Mouse (Mus musculus) MEL (cell line): ENCODE measurements around the gene Erf. TPM values are rescaled to one million over a fixed set of nuclear protein-coding genes. Genes with fewer than 3 reads are reported as not detected.

Experiments used
- DNase-seq: peaks from one replicate; pipeline ENCODE4 v3.0.0; 2011; ENCODE audit warnings: low read depth, low spot score
- H3K27ac ChIP-seq: 2 replicates; pipeline ENCODE4 v1.5.1; 2012; ENCODE audit warnings: low read depth, mild to moderate bottlenecking, control low read depth, low read length, moderate library complexity; ENCODE audit not compliant: control insufficient read depth
- H3K27me3 ChIP-seq, 2 experiments: fragments of 150-350 bp in 1 of 2; sonication (generic) in 1 of 2; 2 replicates each; pipeline ENCODE4 v1.6.1; 2012; ENCODE audit warnings: low read length in 2 of 2, mild to moderate bottlenecking in 2 of 2, improper control_type of control experiment in 1 of 2, moderate library complexity in 1 of 2; ENCODE audit not compliant: insufficient read depth in 2 of 2, control insufficient read depth in 1 of 2
- H3K36me3 ChIP-seq, 2 experiments: 2 replicates each; pipeline ENCODE4 v1.6.1; 2012 to 2014; ENCODE audit warnings: low read length in 2 of 2, improper control_type of control experiment in 1 of 2, inconsistent platforms in 1 of 2, mild to moderate bottlenecking in 1 of 2; ENCODE audit not compliant: insufficient read depth in 2 of 2, control insufficient read depth in 1 of 2
- H3K4me1 ChIP-seq, 2 experiments: fragments of 150-350 bp in 1 of 2; sonication (generic) in 1 of 2; 2 replicates each; pipeline ENCODE4 v1.6.1; 2012; ENCODE audit warnings: low read length in 2 of 2, improper control_type of control experiment in 1 of 2, mild to moderate bottlenecking in 1 of 2; ENCODE audit not compliant: insufficient read depth in 2 of 2, control insufficient read depth in 1 of 2
- H3K4me3 ChIP-seq, 2 experiments: fragments of 150-350 bp in 1 of 2; sonication (generic) in 1 of 2; 2 replicates each; pipeline ENCODE4 v1.5.1; 2012; ENCODE audit warnings: low read depth in 2 of 2, low read length in 2 of 2, mild to moderate bottlenecking in 2 of 2, moderate library complexity in 2 of 2, control low read depth in 1 of 2, improper control_type of control experiment in 1 of 2; ENCODE audit not compliant: control insufficient read depth in 1 of 2, insufficient read depth in 1 of 2
- H3K79me2 ChIP-seq: 2 replicates; pipeline ENCODE4 v1.6.1; 2012; ENCODE audit warnings: mild to moderate bottlenecking, low read length, moderate library complexity; ENCODE audit not compliant: control insufficient read depth, poor library complexity, insufficient read depth
- H3K9ac ChIP-seq: 2 replicates; pipeline ENCODE4 v1.6.1; 2012; ENCODE audit warnings: low read depth, mild to moderate bottlenecking, control low read depth, low read length, moderate library complexity; ENCODE audit not compliant: control insufficient read depth, poor library complexity, severe bottlenecking
- H3K9me3 ChIP-seq: fragments of 150-350 bp; sonication (generic); replicated peaks from 2 replicates; pipeline ENCODE4 v1.6.1; 2012; ENCODE audit warnings: mild to moderate bottlenecking, low read length, improper control_type of control experiment, moderate library complexity; ENCODE audit not compliant: insufficient read depth
- BHLHE40 ChIP-seq: IDR thresholded peaks from 2 replicates; pipeline ENCODE4 v1.6.1; 2012; ENCODE audit warnings: low read depth, mild to moderate bottlenecking, inconsistent platforms, low read length, improper control_type of control experiment, borderline replicate concordance
- CHD1 ChIP-seq: IDR thresholded peaks from 2 replicates; pipeline ENCODE4 v1.6.1; 2012; ENCODE audit warnings: low read depth, mild to moderate bottlenecking, inconsistent platforms, low read length, improper control_type of control experiment
- CHD2 ChIP-seq: IDR thresholded peaks from 2 replicates; pipeline ENCODE4 v1.6.1; 2011; ENCODE audit warnings: low read length, improper control_type of control experiment
- CTCF ChIP-seq, 3 experiments: IDR thresholded peaks in 2 of 3; conservative IDR thresholded peaks in 1 of 3; 2 replicates each; pipeline ENCODE4 v1.5.1; 2011 to 2012; ENCODE audit warnings: low read length in 3 of 3, low read depth in 2 of 3, mild to moderate bottlenecking in 2 of 3, improper control_type of control experiment in 1 of 3, inconsistent platforms in 1 of 3, mixed read lengths in 1 of 3, moderate library complexity in 1 of 3; ENCODE audit not compliant: control insufficient read depth in 1 of 3, insufficient read depth in 1 of 3, poor library complexity in 1 of 3, severe bottlenecking in 1 of 3
- E2F4 ChIP-seq: IDR thresholded peaks from 2 replicates; pipeline ENCODE4 v1.6.1; 2011; ENCODE audit warnings: low read depth, low read length, improper control_type of control experiment, borderline replicate concordance
- ELF1 ChIP-seq: IDR thresholded peaks from 2 replicates; pipeline ENCODE4 v1.6.1; 2014; ENCODE audit warnings: low read depth, mild to moderate bottlenecking, inconsistent platforms, low read length, improper control_type of control experiment, moderate library complexity
- EP300 ChIP-seq, 2 experiments: IDR thresholded peaks; 2 replicates each; pipeline ENCODE4 v1.6.1; 2011; ENCODE audit warnings: improper control_type of control experiment in 2 of 2, low read length in 2 of 2, low read depth in 1 of 2, mild to moderate bottlenecking in 1 of 2
- ETS1 ChIP-seq: IDR thresholded peaks from 2 replicates; pipeline ENCODE4 v1.6.1; 2012; ENCODE audit warnings: low read depth, mild to moderate bottlenecking, inconsistent platforms, low read length, improper control_type of control experiment, moderate library complexity
- GABPA ChIP-seq: IDR thresholded peaks from 2 replicates; pipeline ENCODE4 v1.6.1; 2012; ENCODE audit warnings: low read depth, mild to moderate bottlenecking, inconsistent platforms, low read length, improper control_type of control experiment, moderate library complexity
- GATA1 ChIP-seq: IDR thresholded peaks from 2 replicates; pipeline ENCODE4 v1.6.1; 2011; ENCODE audit warnings: low read depth, low read length, improper control_type of control experiment
- HCFC1 ChIP-seq: IDR thresholded peaks from 2 replicates; pipeline ENCODE4 v1.6.1; 2012; ENCODE audit warnings: low read depth, mild to moderate bottlenecking, inconsistent platforms, low read length, improper control_type of control experiment, moderate library complexity
- JUND ChIP-seq: IDR thresholded peaks from 2 replicates; pipeline ENCODE4 v1.6.1; 2011; ENCODE audit warnings: low read depth, mild to moderate bottlenecking, improper control_type of control experiment, low read length
- KAT2A ChIP-seq: conservative IDR thresholded peaks from 2 replicates; pipeline ENCODE4 v1.6.1; 2012; ENCODE audit warnings: low read depth, low read length, improper control_type of control experiment, inconsistent platforms
- MAFK ChIP-seq: IDR thresholded peaks from 2 replicates; pipeline ENCODE4 v1.6.1; 2011; ENCODE audit warnings: low read depth, mild to moderate bottlenecking, low read length, improper control_type of control experiment, borderline replicate concordance
- MAX ChIP-seq: IDR thresholded peaks from 2 replicates; pipeline ENCODE4 v1.6.1; 2011; ENCODE audit warnings: low read length, improper control_type of control experiment
- MEF2A ChIP-seq: IDR thresholded peaks from 2 replicates; pipeline ENCODE4 v1.6.1; 2014; ENCODE audit warnings: low read depth, mild to moderate bottlenecking, inconsistent platforms, low read length, improper control_type of control experiment; ENCODE audit not compliant: poor library complexity, insufficient replicate concordance, severe bottlenecking; ENCODE audit errors: extremely low read depth
- MXI1 ChIP-seq: IDR thresholded peaks from 2 replicates; pipeline ENCODE4 v1.6.1; 2011; ENCODE audit warnings: mild to moderate bottlenecking, low read depth, low read length, improper control_type of control experiment
- MYB ChIP-seq: IDR thresholded peaks from 2 replicates; pipeline ENCODE4 v1.6.1; 2011; ENCODE audit warnings: mild to moderate bottlenecking, low read depth, low read length, improper control_type of control experiment
- MYC ChIP-seq: IDR thresholded peaks from 2 replicates; pipeline ENCODE4 v1.6.1; 2011; ENCODE audit warnings: low read depth, mild to moderate bottlenecking, low read length, improper control_type of control experiment, moderate library complexity
- NELFE ChIP-seq: IDR thresholded peaks from 2 replicates; pipeline ENCODE4 v1.6.1; 2011; ENCODE audit warnings: low read depth, low read length, improper control_type of control experiment
- NRF1 ChIP-seq: IDR thresholded peaks from 2 replicates; pipeline ENCODE4 v1.6.1; 2014; ENCODE audit warnings: low read depth, mild to moderate bottlenecking, inconsistent platforms, low read length, improper control_type of control experiment, moderate library complexity; ENCODE audit not compliant: poor library complexity, insufficient read depth, severe bottlenecking
- POLR2A ChIP-seq, 2 experiments: IDR thresholded peaks; 2 replicates each; pipeline ENCODE4 v1.6.1; 2011 to 2012; ENCODE audit warnings: low read length in 2 of 2, mild to moderate bottlenecking in 2 of 2, control low read depth in 1 of 2, improper control_type of control experiment in 1 of 2, low read depth in 1 of 2, moderate library complexity in 1 of 2; ENCODE audit not compliant: control insufficient read depth in 1 of 2, insufficient read depth in 1 of 2, poor library complexity in 1 of 2
- POLR2AphosphoS2 ChIP-seq: IDR thresholded peaks from 2 replicates; pipeline ENCODE4 v1.6.1; 2011; ENCODE audit warnings: low read length, improper control_type of control experiment
- POLR2AphosphoS5 ChIP-seq: IDR thresholded peaks from 2 replicates; pipeline ENCODE4 v1.6.1; 2012; ENCODE audit warnings: low read depth, borderline replicate concordance, mild to moderate bottlenecking, inconsistent platforms, low read length, moderate library complexity, mixed read lengths
- RAD21 ChIP-seq: IDR thresholded peaks from 2 replicates; pipeline ENCODE4 v1.6.1; 2011; ENCODE audit warnings: mild to moderate bottlenecking, low read depth, low read length, improper control_type of control experiment
- RCOR1 ChIP-seq: IDR thresholded peaks from 2 replicates; pipeline ENCODE4 v1.6.1; 2012; ENCODE audit warnings: low read depth, mild to moderate bottlenecking, inconsistent platforms, low read length, improper control_type of control experiment
- SIN3A ChIP-seq: IDR thresholded peaks from 2 replicates; pipeline ENCODE4 v1.6.1; 2012; ENCODE audit warnings: low read length, improper control_type of control experiment, inconsistent platforms
- SMC3 ChIP-seq: IDR thresholded peaks from 2 replicates; pipeline ENCODE4 v1.6.1; 2011; ENCODE audit warnings: low read depth, low read length, improper control_type of control experiment
- TAL1 ChIP-seq: IDR thresholded peaks from 2 replicates; pipeline ENCODE4 v1.6.1; 2012; ENCODE audit warnings: mild to moderate bottlenecking, inconsistent platforms, low read length, moderate library complexity, mixed read lengths
- TBP ChIP-seq: IDR thresholded peaks from 2 replicates; pipeline ENCODE4 v1.8.0; 2011; ENCODE audit warnings: low read depth, low read length, improper control_type of control experiment
- TCF12 ChIP-seq: IDR thresholded peaks from 2 replicates; pipeline ENCODE4 v1.6.1; 2014; ENCODE audit warnings: low read depth, mild to moderate bottlenecking, inconsistent platforms, low read length, improper control_type of control experiment, moderate library complexity
- USF2 ChIP-seq, 2 experiments: IDR thresholded peaks; 2 replicates each; pipeline ENCODE4 v1.6.1; 2011 to 2012; ENCODE audit warnings: improper control_type of control experiment in 2 of 2, low read length in 2 of 2, borderline replicate concordance in 1 of 2, inconsistent platforms in 1 of 2, low read depth in 1 of 2, mild to moderate bottlenecking in 1 of 2; ENCODE audit not compliant: insufficient read depth in 1 of 2
- ZC3H11A ChIP-seq: IDR thresholded peaks from 2 replicates; pipeline ENCODE4 v1.6.1; 2012; ENCODE audit warnings: low read depth, mild to moderate bottlenecking, inconsistent platforms, low read length, improper control_type of control experiment
- ZKSCAN1 ChIP-seq: IDR thresholded peaks from 2 replicates; pipeline ENCODE4 v1.6.1; 2012; ENCODE audit warnings: low read depth, mild to moderate bottlenecking, inconsistent platforms, low read length, improper control_type of control experiment, moderate library complexity
- ZMIZ1 ChIP-seq: IDR thresholded peaks from 2 replicates; pipeline ENCODE4 v1.6.1; 2012; ENCODE audit warnings: low read depth, mild to moderate bottlenecking, inconsistent platforms, low read length, improper control_type of control experiment, moderate library complexity
- ZNF384 ChIP-seq: IDR thresholded peaks from 2 replicates; pipeline ENCODE4 v1.6.1; 2012; ENCODE audit warnings: low read depth, mild to moderate bottlenecking, inconsistent platforms, low read length, improper control_type of control experiment
- polyA plus RNA-seq, 2 experiments: library from polyadenylated mRNA; stranded (reverse) in 1 of 2; unstranded in 1 of 2; fragments of >175 nt in 1 of 2; fragments of >200 nt in 1 of 2; gene quantifications; 2 replicates each; pipeline versions ENCODE4 v1.2.1 to v1.2.4; 2012; ENCODE audit warnings: low replicate concordance in 2 of 2, low read depth in 1 of 2; ENCODE audit not compliant: insufficient read length in 2 of 2, insufficient read depth in 1 of 2, missing spikeins in 1 of 2
- total RNA-seq: library from RNA; depleted of rRNA; stranded (reverse); fragments of 300-350 nt; gene quantifications from 2 replicates; pipeline ENCODE4 v1.2.3, GENCODE M21; 2012

The Erf gene
- total and polyA plus RNA-seq, 3 experiments: 24.6 to 33.2 TPM; not detected in 1

- Histone ChIP-seq H3K4me1 (peaks cover 3 to 9% of the 10 kb centered on the region in 2 experiments; a peak in 2 of 4 replicates), H3K9ac (peak overlapping the region; percentile 73), H3K79me2 (peaks cover 26% of the 10 kb centered on the region), H3K4me3 (peak overlapping the region; percentile 55 to 61), H3K9me3 (no peaks in the 10 kb centered on the region), H3K27ac (peak overlapping the region; percentile 97), H3K27me3 (no peaks in the 10 kb centered on the region), H3K36me3 (peaks cover 0 to 17% of the 10 kb centered on the region in 2 experiments; a peak in 2 of 4 replicates)
- peak; percentile 96 for DNase-seq
- TF ChIP-seq CTCF (IDR thresholded peaks at IDR 0.05 in 2 of 3, conservative IDR thresholded peaks at IDR 0.05 in 1 of 3; ENCODE audit: control insufficient read depth in 1 of 3, insufficient read depth in 1 of 3, low read depth in 2 of 3, low read length in 3 of 3, poor library complexity in 1 of 3, severe bottlenecking in 1 of 3): peak; percentile 22 to 80 (median 60); a peak in 5 of 6 replicates
- peak; percentile 82 for TF ChIP-seq MXI1
- TF ChIP-seq TCF12: peak; percentile 58
- peak; percentile 53; the same call in 1 of the 2 replicates for TF ChIP-seq MAX
- no peak for TF ChIP-seq E2F4
- peak; percentile 68 for TF ChIP-seq ZC3H11A
- TF ChIP-seq SMC3: peak; percentile 84
- TF ChIP-seq ELF1: peak; percentile 96
- peak; percentile 77 for TF ChIP-seq MYC
- peak; percentile 44; the same call in 1 of the 2 replicates for TF ChIP-seq ETS1
- TF ChIP-seq CHD1: peak; percentile 90
- TF ChIP-seq MEF2A: no peak
- TF ChIP-seq NRF1: peak; percentile 38; the same call in 1 of the 2 replicates
- TF ChIP-seq SIN3A: peak; percentile 86
- peak; percentile 2; the same call in 1 of the 2 replicates for TF ChIP-seq MYB
- no peak for TF ChIP-seq ZKSCAN1
- no peak for TF ChIP-seq TAL1
- TF ChIP-seq TBP: peak; percentile 83; the same call in 1 of the 2 replicates
- peak; percentile 56 for TF ChIP-seq RAD21
- TF ChIP-seq POLR2AphosphoS2: no peak
- no peak for TF ChIP-seq RCOR1
- no peak for TF ChIP-seq BHLHE40
- peak; percentile 50 for TF ChIP-seq NELFE
- no peak for TF ChIP-seq MAFK
- peak; percentile 88 for TF ChIP-seq KAT2A
- no peak for TF ChIP-seq USF2 (IDR thresholded peaks at IDR 0.05; ENCODE audit: borderline replicate concordance in 1 of 2, insufficient read depth in 1 of 2, low read depth in 1 of 2, low read length in 2 of 2)
- no peak for TF ChIP-seq GABPA
- TF ChIP-seq ZNF384: no peak
- no peak for TF ChIP-seq POLR2AphosphoS5
- TF ChIP-seq GATA1: no peak
- no peak for TF ChIP-seq EP300 (IDR thresholded peaks at IDR 0.05; ENCODE audit: low read depth in 1 of 2, low read length in 2 of 2)
- TF ChIP-seq JUND: no peak
- no peak for TF ChIP-seq CHD2
- TF ChIP-seq POLR2A (IDR thresholded peaks at IDR 0.05; ENCODE audit: control insufficient read depth in 1 of 2, insufficient read depth in 1 of 2, low read depth in 1 of 2, low read length in 2 of 2, poor library complexity in 1 of 2): peak; percentile 48 to 88; a peak in 3 of 4 replicates
- TF ChIP-seq ZMIZ1: peak; percentile 53; the same call in 1 of the 2 replicates
- peak; percentile 97 for TF ChIP-seq HCFC1
These were observed 11.5 kb downstream of the Erf start for GRCm38 (mm10) chr7:25238829-25239623.
